Mouse (Mus musculus) myocyte (in vitro differentiated cells): Measurements from ENCODE around the gene Dlgap5.
A peak's percentile ranks its signal among the peaks of the same experiment; 100 is the strongest.

Experiments
- CEBPB ChIP-seq: IDR thresholded peaks from 2 replicates; pipeline ENCODE4 v1.6.1; 2011; ENCODE audit warnings: mild to moderate bottlenecking, moderate library complexity; ENCODE audit not compliant: poor library complexity, insufficient read depth, severe bottlenecking
- E2F4 ChIP-seq: IDR thresholded peaks from one replicate; pipeline ENCODE4 v1.6.1; 2011; ENCODE audit warnings: mild to moderate bottlenecking, control low read depth, moderate library complexity; ENCODE audit not compliant: insufficient read depth
- MAX ChIP-seq: IDR thresholded peaks from one replicate; pipeline ENCODE4 v1.6.1; 2011; ENCODE audit warnings: low read depth, mild to moderate bottlenecking, control low read depth
- MYOD1 ChIP-seq, 3 experiments: IDR thresholded peaks; one replicate each; pipeline ENCODE4 v1.6.1; 2011; ENCODE audit warnings: control low read depth in 2 of 3, low read depth in 2 of 3, mild to moderate bottlenecking in 2 of 3, moderate library complexity in 1 of 3; ENCODE audit not compliant: insufficient read length in 2 of 3, control insufficient read depth in 1 of 3
- MYOG ChIP-seq, 3 experiments: IDR thresholded peaks; one replicate each; pipeline ENCODE4 v1.6.1; 2011; ENCODE audit warnings: control low read depth in 2 of 3, low read depth in 2 of 3, mild to moderate bottlenecking in 2 of 3; ENCODE audit not compliant: insufficient read length in 2 of 3, control insufficient read depth in 1 of 3, insufficient read depth in 1 of 3
- POLR2A ChIP-seq: IDR thresholded peaks from one replicate; pipeline ENCODE4 v1.6.1; 2011; ENCODE audit warnings: low read depth, mild to moderate bottlenecking, control low read depth, moderate library complexity; ENCODE audit not compliant: insufficient read length
- POLR2AphosphoS2 ChIP-seq: IDR thresholded peaks from one replicate; pipeline ENCODE4 v1.6.1; 2011; ENCODE audit warnings: low read depth, control low read depth; ENCODE audit not compliant: insufficient read length
- REST ChIP-seq: IDR thresholded peaks from one replicate; pipeline ENCODE4 v1.6.1; 2011; ENCODE audit warnings: mild to moderate bottlenecking, control low read depth, moderate library complexity; ENCODE audit not compliant: insufficient read depth, insufficient read length
- SRF ChIP-seq: IDR thresholded peaks from one replicate; pipeline ENCODE4 v1.6.1; 2011; ENCODE audit warnings: low read depth; ENCODE audit not compliant: control insufficient read depth, insufficient read length
- TCF12 ChIP-seq: IDR thresholded peaks from one replicate; pipeline ENCODE4 v1.6.1; 2011; ENCODE audit warnings: mild to moderate bottlenecking, control low read depth; ENCODE audit not compliant: poor library complexity, insufficient read depth, severe bottlenecking
- TCF3 ChIP-seq: IDR thresholded peaks from one replicate; pipeline ENCODE4 v1.6.1; 2011; ENCODE audit warnings: low read depth, control low read depth; ENCODE audit not compliant: insufficient read length
- USF1 ChIP-seq: IDR thresholded peaks from one replicate; pipeline ENCODE4 v1.6.1; 2011; ENCODE audit warnings: low read depth, mild to moderate bottlenecking, control low read depth, moderate library complexity

DNA sequence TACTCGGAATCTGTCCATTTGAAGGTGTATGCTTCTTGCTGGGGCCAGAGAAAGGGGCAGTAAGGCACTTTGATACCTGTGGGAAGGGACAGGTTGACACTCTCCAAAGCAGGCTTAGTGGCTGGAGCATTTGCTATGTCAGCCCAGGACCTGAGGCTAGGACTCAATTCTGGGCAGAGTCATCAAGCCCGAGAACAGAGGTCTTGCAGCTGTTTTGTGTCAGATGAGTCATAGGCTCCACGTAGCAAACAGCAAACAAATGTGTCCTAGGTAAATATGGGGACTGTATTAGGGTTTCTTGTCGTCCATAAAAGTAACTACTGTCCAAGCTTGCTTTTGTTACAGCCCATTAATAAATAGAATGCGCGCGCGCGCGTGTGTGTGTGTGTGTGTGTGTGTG, 65.9 kb downstream of the Dlgap5 start:
- TF ChIP-seq POLR2A = no peak
- TF ChIP-seq TCF3 = no peak
- no peak for TF ChIP-seq MAX
- TF ChIP-seq MYOG (IDR thresholded peaks at IDR 0.05; ENCODE audit: control insufficient read depth in 1 of 3, insufficient read depth in 1 of 3, insufficient read length in 2 of 3, low read depth in 2 of 3) = peak in 2 of 3 experiments; percentile 42 to 55
- no peak for TF ChIP-seq TCF12
- TF ChIP-seq MYOD1 (IDR thresholded peaks at IDR 0.05; ENCODE audit: control insufficient read depth in 1 of 3, insufficient read length in 2 of 3, low read depth in 2 of 3) = peak; percentile 19 to 66 (median 48)
- TF ChIP-seq SRF = no peak
- no peak for TF ChIP-seq E2F4
- no peak for TF ChIP-seq CEBPB
- TF ChIP-seq USF1 = no peak
- no peak for TF ChIP-seq POLR2AphosphoS2
- TF ChIP-seq REST = no peak
